Mouse (Mus musculus) right cerebral cortex, postnatal 4 days (tissue): Measurements from ENCODE around the gene Ptk7.

Experiments used
- DNase-seq: peaks from one replicate; pipeline ENCODE4 v3.0.0-alpha.2; 2022

Ptk7 gene

GRCm38 (mm10) chr17:46628791-46629684, at the start of gene Ptk7:
TSS of gene Ptk7 (minus strand) at chr17:46629504.
- peak; percentile 95 for DNase-seq

- DNase-seq, result no peak
Measured at GRCm38 (mm10) chr17:46678911-46679310, 49.6 kb upstream of the Ptk7 start.

- DNase-seq, result no peak
Measured at GRCm38 (mm10) chr17:46678416-46678815, 49.1 kb upstream of the Ptk7 start, which contains the start of gene Mea1. TSS of gene Mea1 (plus strand) at chr17:46678793.

GRCm38 (mm10) chr17:46674530-46675283, 45.4 kb upstream of the Ptk7 start:
- DNase-seq, result no peak

DNA sequence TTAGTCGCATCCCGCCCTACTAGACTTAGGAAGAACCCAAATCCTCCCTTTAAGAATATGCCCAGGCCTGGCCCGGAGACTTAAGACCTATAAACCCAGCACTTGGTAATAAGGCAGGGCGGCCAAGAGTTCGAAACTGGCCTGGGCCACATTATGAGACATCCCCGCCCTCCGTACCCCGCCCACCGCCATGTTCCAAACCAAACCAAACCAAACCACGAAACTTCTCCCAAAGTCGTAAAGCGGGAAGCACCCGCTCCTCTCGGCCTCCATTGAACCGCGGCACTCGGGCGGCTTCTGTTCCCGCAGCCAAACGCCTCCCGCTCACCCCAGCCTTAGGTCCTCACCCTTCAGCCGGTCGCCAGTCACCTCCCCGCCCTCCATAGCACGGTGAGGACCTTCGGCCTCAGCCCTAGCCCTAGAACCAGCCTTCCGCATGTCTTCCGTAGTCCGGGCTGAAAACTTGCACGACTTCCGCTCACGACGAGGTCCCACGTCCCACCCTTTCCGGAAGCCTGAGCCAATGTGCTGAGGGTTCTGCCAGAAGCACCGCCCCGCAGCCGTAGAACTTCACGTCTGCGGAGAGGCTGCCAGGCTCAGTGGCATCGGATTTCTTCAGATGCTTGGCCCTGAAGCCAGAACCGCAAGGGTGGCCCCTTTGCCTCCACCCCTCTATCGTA, 44.7 kb upstream of the Ptk7 start, which contains the start of gene Rrp36:
Gene Rrp36 (minus strand): TSS at position 503 of the 680 bp plus-strand sequence.
- peak; percentile 85 for DNase-seq

GRCm38 (mm10) chr17:46669911-46670310, 40.6 kb upstream of the Ptk7 start:
- no peak for DNase-seq

GRCm38 (mm10) chr17:46667712-46668111, 38.4 kb upstream of the Ptk7 start:
- no peak for DNase-seq

DNA sequence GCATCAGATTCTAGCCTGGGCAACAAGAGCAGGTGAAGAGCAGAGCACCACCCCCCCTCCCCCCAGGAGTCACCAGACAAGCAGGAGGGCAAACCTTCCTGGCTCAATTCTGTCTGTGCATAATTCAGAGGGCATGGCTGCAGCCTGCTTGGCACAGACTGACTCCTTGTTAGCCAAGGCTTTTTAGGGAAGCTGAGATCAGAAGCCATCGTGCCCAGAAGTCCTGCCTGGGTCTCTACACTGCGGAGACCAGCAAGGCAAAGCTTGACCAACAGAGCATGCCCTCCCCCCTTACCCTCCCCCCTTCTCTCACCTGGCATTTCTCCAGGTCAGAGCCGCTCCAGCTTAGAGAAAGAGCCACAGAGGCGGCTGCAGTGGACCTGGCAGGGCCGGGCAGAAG, 33.4 kb upstream of the Ptk7 start:
- no peak for DNase-seq

- DNase-seq, result no peak
Measured at GRCm38 (mm10) chr17:46661981-46662380, 32.7 kb upstream of the Ptk7 start.

DNA sequence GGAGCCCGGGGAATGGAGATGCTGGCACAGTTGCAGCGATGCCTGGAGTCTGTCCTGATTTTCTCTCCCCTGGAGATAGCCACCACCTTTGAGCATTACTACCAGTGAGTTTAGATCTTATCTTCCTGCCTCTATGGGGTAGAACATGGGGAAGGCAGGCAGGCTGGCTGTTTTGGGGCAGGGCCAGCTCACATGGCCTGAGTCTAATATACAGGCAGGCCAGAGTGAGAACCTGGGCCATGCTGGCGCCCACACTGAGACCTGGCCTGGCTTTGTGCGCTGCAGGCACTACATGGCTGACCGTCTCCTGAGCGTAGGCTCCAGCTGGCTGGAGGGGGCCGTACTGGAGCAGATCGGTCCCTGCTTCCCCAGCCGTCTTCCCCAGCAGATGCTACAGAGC, 32.0 kb upstream of the Ptk7 start:
- DNase-seq, result no peak

DNA sequence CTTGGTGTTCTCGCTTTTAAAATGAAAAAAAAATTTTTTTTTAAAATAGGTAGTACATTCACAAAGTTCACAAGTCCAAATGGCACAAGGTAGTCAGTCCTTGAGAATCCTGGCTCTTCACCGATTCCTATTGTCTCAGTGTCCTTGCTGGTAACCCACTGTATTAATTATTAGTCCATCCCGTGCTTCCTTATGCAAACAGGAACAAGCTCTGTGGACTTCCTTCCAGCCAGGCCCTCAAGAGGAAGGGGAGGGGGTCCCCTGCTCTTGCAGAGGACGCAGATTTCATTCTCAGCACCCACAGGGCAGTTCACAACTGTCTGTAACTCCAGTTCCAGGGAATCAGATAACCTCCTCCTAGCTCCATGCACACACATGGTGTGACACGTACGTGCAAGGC, 26.8 kb upstream of the Ptk7 start:
- DNase-seq, result no peak

DNA sequence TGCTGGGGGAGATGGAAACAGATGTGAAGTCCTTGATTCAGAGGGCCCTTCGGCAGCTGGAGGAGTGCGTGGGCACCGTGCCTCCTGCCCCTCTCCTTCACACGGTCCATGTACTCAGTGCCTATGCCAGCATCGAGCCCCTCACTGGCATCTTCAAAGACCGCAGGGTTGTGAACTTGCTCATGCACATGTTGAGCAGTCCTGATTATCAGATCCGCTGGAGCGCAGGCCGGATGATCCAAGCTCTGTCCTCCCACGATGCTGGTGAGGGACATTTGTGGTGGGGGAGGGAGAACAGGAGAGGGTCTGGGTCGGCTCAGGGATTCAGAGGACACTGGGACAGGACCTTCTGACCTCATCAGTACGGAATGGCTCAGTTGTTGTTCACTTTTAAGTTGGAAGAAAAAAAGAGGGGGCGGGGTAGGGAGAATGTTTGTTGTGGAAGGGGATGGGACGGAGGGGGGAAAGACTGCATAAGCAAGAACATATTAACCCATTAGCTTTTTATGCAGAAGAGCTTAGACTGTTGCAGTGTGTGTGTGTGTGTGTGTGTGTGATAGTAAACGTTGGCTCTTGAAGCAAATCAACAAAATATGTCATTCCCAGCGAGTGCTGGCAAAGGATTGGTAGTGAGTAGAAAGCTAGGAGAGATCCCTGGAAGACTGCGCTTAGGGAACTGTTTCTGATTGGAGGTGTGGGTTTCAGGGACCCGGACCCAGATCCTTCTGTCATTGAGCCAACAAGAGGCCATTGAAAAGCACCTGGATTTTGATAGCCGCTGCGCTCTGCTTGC, 22.6 kb upstream of the Ptk7 start:
- DNase-seq, result no peak

GRCm38 (mm10) chr17:46651292-46651691, 22.0 kb upstream of the Ptk7 start:
- DNase-seq, result no peak

- peak; percentile 89 for DNase-seq
Measured at GRCm38 (mm10) chr17:46650232-46651031, 21.1 kb upstream of the Ptk7 start, which contains the start of gene Cul7. TSS of gene Cul7 (plus strand) at chr17:46650337.

DNA sequence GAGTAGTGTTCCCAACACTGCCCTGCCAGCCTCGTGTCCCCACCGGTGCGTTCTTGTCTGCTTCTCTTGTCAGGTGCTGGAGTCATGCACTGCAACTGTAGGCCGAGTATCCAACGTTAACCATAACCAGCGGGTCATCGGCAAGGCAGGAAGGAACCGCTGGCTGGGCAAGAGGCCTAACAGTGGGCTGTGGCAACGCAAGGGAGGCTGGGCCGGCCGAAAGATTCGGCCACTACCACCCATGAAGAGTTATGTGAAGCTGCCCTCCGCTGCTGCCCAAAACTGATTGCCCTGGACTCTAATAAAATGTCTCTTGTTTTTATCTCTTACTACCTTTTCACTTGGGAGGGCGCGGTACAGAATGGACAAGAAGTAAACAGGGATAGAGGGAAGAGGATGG, 20.5 kb upstream of the Ptk7 start:
- DNase-seq, result no peak

DNA sequence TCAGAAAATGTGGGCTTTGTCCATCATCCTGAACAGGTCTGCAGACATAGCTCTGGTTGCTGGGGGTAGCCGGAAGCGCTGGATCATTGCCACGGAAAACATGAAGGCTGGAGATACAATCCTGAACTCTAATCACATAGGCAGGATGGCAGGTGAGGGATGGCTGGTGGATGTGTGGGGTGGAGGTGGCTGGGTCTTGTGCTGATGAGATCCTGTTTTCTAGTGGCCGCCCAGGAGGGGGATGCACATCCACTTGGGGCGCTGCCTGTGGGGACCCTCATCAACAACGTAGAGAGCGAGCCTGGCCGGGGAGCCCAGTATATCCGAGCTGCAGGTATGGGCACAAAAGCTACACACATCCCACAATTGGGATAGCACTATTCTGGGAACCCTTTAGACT, 19.1 kb upstream of the Ptk7 start:
- DNase-seq, result no peak

DNA sequence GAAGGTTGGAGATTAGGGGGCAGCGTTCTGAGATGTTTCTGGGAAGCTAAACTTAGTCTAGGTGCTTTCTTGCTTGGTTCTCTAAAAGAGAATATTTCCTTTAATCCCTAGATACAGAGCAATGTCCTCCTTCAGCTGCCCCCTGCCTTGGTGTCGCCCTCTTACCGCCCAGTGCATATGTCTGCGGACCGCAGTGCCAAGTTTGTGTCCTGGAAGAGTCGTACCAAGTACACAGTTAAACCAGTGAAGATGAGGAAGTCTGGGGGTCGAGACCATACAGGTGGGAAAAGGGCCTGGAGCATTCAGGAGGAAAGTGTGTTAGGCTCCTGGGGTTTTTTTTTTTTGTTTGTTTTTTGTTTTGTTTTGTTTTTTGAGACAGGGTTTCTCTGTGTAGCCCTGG, 18.0 kb upstream of the Ptk7 start:
- DNase-seq, result no peak

DNA sequence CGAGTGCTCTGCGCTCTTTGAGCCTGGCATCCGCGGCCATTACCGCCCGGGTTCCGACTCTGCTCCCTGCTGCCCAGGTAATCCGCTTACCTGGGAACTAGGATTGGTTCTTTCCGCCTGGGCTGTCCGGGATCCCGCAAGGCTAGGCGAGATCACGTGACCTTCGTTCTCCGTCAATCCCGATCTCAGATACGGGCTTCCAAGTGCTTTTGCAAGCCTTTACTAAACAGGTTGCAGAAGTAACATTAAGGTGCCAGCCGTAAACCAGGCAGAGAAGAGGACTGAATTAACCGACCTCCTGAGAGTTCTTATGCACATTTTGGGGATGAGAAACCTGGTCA, 17.0 kb upstream of the Ptk7 start:
- DNase-seq, result no peak

DNA sequence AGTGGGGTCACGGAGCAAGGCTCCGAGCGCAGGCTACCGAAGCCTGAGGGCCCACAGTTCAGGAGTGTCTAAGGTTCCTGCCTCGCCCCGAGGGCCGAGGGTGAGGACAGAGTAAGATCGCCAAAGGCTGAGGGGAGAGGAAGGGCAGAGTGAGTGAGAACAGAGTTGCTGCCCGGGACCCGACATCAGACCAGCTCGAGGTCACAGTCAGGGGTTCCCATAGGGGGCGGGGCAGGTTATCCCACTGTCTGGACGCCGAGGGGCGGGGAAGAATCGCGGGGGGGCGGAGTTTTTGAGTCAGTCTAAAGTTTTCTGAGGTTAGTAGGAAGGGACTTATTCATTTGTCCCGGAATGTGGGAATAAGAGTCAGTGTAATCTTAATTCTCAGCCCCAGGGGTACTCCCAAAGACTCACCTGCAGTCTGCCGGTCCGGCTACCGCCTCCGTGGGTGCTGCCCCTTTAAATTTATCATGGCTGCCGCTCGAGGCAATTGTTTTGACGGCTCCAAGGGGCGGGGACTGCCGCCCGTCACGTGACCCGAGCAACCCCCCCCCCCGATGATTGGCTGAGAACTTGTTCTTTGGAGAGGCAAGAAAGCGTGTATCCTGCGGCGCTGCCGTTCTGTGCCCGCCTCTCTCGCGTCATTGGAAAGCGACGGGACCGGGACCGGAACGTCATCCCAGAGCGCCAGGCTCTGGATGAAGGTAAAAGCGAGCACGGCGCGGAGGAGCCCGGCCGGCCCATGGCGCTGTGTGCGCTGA, 16.4 kb upstream of the Ptk7 start, which contains the start of the genes Klc4 and Mrpl2:
Gene Klc4 (minus strand): TSS at position 462 of the 761 bp plus-strand sequence.
Gene Mrpl2 (plus strand): TSS at position 669 of the 761 bp plus-strand sequence.
- peak; percentile 98 for DNase-seq

DNA sequence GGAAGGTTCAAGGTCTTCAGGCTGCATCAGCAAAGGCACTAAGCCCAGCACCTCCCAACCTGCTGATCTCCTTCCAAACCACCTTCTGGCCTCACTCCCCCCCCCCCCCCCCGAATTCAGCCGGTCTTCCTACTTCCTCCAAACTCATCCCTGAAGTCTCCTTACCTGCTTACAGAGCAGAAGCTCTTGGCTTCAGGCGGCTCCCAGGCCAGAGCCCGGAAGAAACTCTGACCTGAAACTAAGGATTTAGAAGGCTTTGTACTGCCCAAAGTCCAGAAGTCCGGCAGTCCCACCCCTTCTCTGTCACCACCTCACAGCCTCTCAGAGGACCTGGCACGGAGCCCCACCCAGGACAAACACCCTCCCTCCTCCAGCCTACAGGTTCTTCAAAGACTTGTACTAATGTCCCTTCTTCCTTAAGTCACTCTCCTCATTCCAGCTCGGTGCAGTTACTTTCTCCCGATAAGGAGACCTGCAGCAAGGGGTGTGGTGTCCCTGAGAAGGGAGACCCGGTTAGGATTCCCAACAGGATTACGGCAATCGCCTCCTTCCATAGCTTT, 15.7 kb upstream of the Ptk7 start:
- no peak for DNase-seq
